Mouse (Mus musculus) forebrain, embryonic 13.5 days (tissue): ENCODE measurements around the gene Olfr1323. TPM values are rescaled to one million over a fixed set of nuclear protein-coding genes. Genes with fewer than 3 reads are reported as not detected.

Experiments
- ATAC-seq: fragments of 200-750 bp; cut with Nextera tagmentation; 2 replicates; pipeline ENCODE4 v1.8.0; 2017
- H3K27ac ChIP-seq: fragments of 300-500 bp; sonication (generic); 2 replicates; pipeline ENCODE4 v1.5.1; 2015; ENCODE audit warnings: inconsistent platforms, mild to moderate bottlenecking, moderate library complexity
- H3K27me3 ChIP-seq: fragments of 300-500 bp; sonication (generic); 2 replicates; pipeline ENCODE4 v1.6.1; 2015; ENCODE audit warnings: mild to moderate bottlenecking, inconsistent platforms
- H3K36me3 ChIP-seq: fragments of 300-500 bp; sonication (generic); 2 replicates; pipeline ENCODE4 v1.6.1; 2015; ENCODE audit warnings: mild to moderate bottlenecking, inconsistent platforms; ENCODE audit not compliant: poor library complexity, severe bottlenecking
- H3K4me1 ChIP-seq: fragments of 300-500 bp; sonication (generic); 2 replicates; pipeline ENCODE4 v1.6.1; 2015; ENCODE audit warnings: inconsistent platforms
- H3K4me2 ChIP-seq: fragments of 300-500 bp; sonication (generic); 2 replicates; pipeline ENCODE4 v1.6.1; 2015; ENCODE audit warnings: inconsistent platforms, mild to moderate bottlenecking, moderate library complexity
- H3K4me3 ChIP-seq: fragments of 300-500 bp; sonication (generic); 2 replicates; pipeline ENCODE4 v1.5.1; 2015; ENCODE audit warnings: mild to moderate bottlenecking, inconsistent platforms
- H3K9ac ChIP-seq: fragments of 300-500 bp; sonication (generic); 2 replicates; pipeline ENCODE4 v1.6.1; 2015; ENCODE audit warnings: mild to moderate bottlenecking, inconsistent platforms
- H3K9me3 ChIP-seq: fragments of 300-500 bp; sonication (generic); replicated peaks from 2 replicates; pipeline ENCODE4 v1.6.1; 2016; ENCODE audit warnings: inconsistent platforms
- WGBS: fragments of 180-500 bp; shearing (Covaris S2); methylation state at CpG from one replicate; pipeline ENCODE4 v1.1.7; 2015; 5-methylcytosine and 5-hydroxymethylcytosine counted together
- polyA plus RNA-seq: library from polyadenylated mRNA; unstranded; fragments of >200 nt; fragmentation: Nextera tagmentation; extraction: Ambion mirVana; gene quantifications from 2 replicates; pipeline ENCODE4 v1.2.1, GENCODE M21; 2015

Olfr1323 gene
- not detected in 2 replicates for polyA plus RNA-seq

DNA sequence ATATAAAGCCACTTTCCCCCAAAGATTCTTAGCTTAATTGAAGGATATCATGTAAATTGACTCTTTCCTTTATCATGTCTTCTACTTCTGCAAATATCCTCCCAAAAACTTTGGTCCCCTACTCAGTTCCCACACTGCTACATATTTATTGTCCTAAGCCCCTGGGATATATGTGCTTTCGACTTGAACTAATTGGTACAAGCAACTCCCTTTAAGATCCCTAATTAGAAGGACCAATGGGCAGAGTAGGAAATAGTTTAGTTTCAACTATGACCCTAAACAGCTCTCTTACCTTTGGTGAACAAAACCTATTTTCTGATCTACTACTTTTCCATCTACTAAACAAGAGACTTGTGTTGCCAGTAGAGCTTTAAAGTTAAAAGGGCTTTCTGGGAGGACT lies at the start of gene Olfr1323:
Gene Olfr1323 (minus strand): TSS at position 101 of the 400 bp plus-strand sequence.
- WGBS: 77% methylated on average over 1 of the region's 1 CpGs
- no peaks in the 10 kb centered on the region for H3K4me1 ChIP-seq
- no peak within 1 kb of the TSS for H3K4me2 ChIP-seq
- no peak for ATAC-seq
- no peaks in the 10 kb centered on the region for H3K9me3 ChIP-seq
- H3K36me3 ChIP-seq: no peaks in the 10 kb centered on the region
- no peaks in the 10 kb centered on the region for H3K27me3 ChIP-seq
- no peak within 1 kb of the TSS for H3K27ac ChIP-seq
- no peak within 1 kb of the TSS for H3K4me3 ChIP-seq
- no peak within 1 kb of the TSS for H3K9ac ChIP-seq

GRCm38 (mm10) chrX:50012242-50012641 lies 6.9 kb downstream of the Olfr1323 start:
- H3K36me3 ChIP-seq: no peaks in the 10 kb centered on the region
- no peaks in the 10 kb centered on the region for H3K4me1 ChIP-seq
- no peak overlapping the region for H3K9ac ChIP-seq
- H3K4me2 ChIP-seq: no peak overlapping the region
- H3K27me3 ChIP-seq: no peaks in the 10 kb centered on the region
- ATAC-seq: no peak
- no peak overlapping the region for H3K27ac ChIP-seq
- H3K9me3 ChIP-seq: no peaks in the 10 kb centered on the region
- H3K4me3 ChIP-seq: no peak overlapping the region
- 38% methylated on average over 4 of the region's 4 CpGs for WGBS

Other genes starting within 250 kb of the Olfr1323 start
- gene Igsf1, start 221.6 kb downstream of the Olfr1323 start, polyA plus RNA-seq: 2.6 and 3.1 TPM in 2 replicates
- gene Olfr1322, start 127.9 kb downstream of the Olfr1323 start, polyA plus RNA-seq: not detected in 2 replicates